ENCODE assay signal across 8 mouse cellular contexts in the genomic region with DNA sequence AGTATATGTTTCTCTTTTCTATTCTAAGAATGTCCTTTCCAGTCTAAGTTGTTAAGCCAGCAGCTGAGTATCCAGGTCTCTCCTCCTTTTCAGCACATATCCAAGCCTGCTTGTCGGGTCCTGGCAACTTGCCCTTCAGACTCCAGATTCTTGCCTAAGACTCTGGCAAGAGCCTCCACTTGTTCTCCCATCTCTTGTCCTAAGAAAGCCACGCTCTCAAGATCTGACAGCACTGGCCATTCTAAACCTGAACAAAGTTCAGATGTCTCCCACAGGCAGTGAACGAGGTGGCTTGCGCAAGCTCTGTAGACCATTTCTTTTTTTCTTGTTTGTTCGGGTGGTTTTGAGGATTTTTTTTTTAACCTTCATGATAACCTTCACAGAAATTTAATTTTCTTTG.
DNase-seq lines count a peak whose midpoint lies in the region; ATAC-seq and TF ChIP-seq lines count a peak whose summit lies in the region.

No protein-coding gene starts in this region.

- WGBS in midbrain, postnatal 0 days = 79% methylated on average over 5 of the region's 5 CpGs
- WGBS in midbrain, embryonic 14.5 days = 88% methylated on average over 5 of the region's 5 CpGs
- 41% methylated on average over 5 of the region's 5 CpGs for WGBS in kidney, adult 2 months

- DNase-seq in midbrain, postnatal 0 days (ENCODE audit: low spot score) = peak; percentile 48
- no peak for DNase-seq in midbrain, embryonic 14.5 days
- DNase-seq in gastrocnemius, adult 18-20 months (ENCODE audit: low spot score) = peak; percentile 86
- peak; percentile 91 for DNase-seq in kidney, adult 2 months
- no peak for DNase-seq in T-cell, adult 2 months (ENCODE audit: low spot score)

- no peak for ATAC-seq in midbrain, postnatal 0 days (ENCODE audit: low FRiP score)
- no peak for ATAC-seq in midbrain, embryonic 14.5 days (ENCODE audit: low FRiP score, low TSS enrichment)
- ATAC-seq in CD4-positive, CD25-positive, alpha-beta regulatory T cell, adult 4 months = no peak
- ATAC-seq in granulocyte monocyte progenitor cell, adult 5-6 weeks (replicated peaks; ENCODE audit: poor library complexity, severe bottlenecking) = no peak

- H3K9me3 ChIP-seq in midbrain, postnatal 0 days (ENCODE audit: low read length) = no peaks in the 10 kb centered on the region
- H3K9me3 ChIP-seq in midbrain, embryonic 14.5 days (ENCODE audit: control insufficient read depth, low read length) = no peaks in the 10 kb centered on the region

- no peaks in the 10 kb centered on the region for H3K27me3 ChIP-seq in midbrain, postnatal 0 days (ENCODE audit: insufficient read depth, low read length)
- no peaks in the 10 kb centered on the region for H3K27me3 ChIP-seq in midbrain, embryonic 14.5 days (ENCODE audit: control insufficient read depth, insufficient read depth, low read length)
- H3K27me3 ChIP-seq in kidney, adult 2 months (replicated peaks; ENCODE audit: control insufficient read depth, insufficient read depth, low read length) = no peaks in the 10 kb centered on the region
- H3K27me3 ChIP-seq in myocyte (ENCODE audit: control insufficient read depth, insufficient read depth, insufficient read length) = no peaks in the 10 kb centered on the region

- no peak overlapping the region for H3K4me3 ChIP-seq in midbrain, postnatal 0 days (ENCODE audit: low read depth, low read length)
- no peak overlapping the region for H3K4me3 ChIP-seq in midbrain, embryonic 14.5 days (replicated peaks; ENCODE audit: low read depth, low read length)
- no peak overlapping the region for H3K4me3 ChIP-seq in kidney, adult 2 months (ENCODE audit: insufficient read depth, low read depth, low read length)
- no peak overlapping the region for H3K4me3 ChIP-seq in myocyte

- no peak for TF ChIP-seq POLR2A in kidney, adult 2 months (IDR thresholded peaks at IDR 0.05; ENCODE audit: low read depth, low read length)
- no peak for TF ChIP-seq POLR2A in myocyte (IDR thresholded peaks at IDR 0.05; ENCODE audit: insufficient read length, low read depth)

- H3K79me2 ChIP-seq in myocyte (ENCODE audit: control insufficient read depth, insufficient read depth) = peaks cover 49% of the 10 kb centered on the region

- no peak overlapping the region for H3ac ChIP-seq in myocyte (ENCODE audit: control insufficient read depth, insufficient read length)

- no peak for TF ChIP-seq CTCF in midbrain, postnatal 0 days (IDR thresholded peaks at IDR 0.05)
- no peak for TF ChIP-seq CTCF in kidney, adult 2 months (conservative IDR thresholded peaks at IDR 0.05; ENCODE audit: insufficient read depth, insufficient read length, low read depth, low read length)

- H3K4me2 ChIP-seq in midbrain, postnatal 0 days (ENCODE audit: low read depth, low read length, poor library complexity, severe bottlenecking) = no peak overlapping the region
- H3K4me2 ChIP-seq in midbrain, embryonic 14.5 days (ENCODE audit: low read length) = no peak overlapping the region
- no peak overlapping the region for H3K4me2 ChIP-seq in myocyte (ENCODE audit: low read depth)

- H3K27ac ChIP-seq in midbrain, postnatal 0 days (ENCODE audit: low read depth, low read length) = no peak overlapping the region
- H3K27ac ChIP-seq in midbrain, embryonic 14.5 days (replicated peaks; ENCODE audit: low read depth, low read length) = no peak overlapping the region
- no peak overlapping the region for H3K27ac ChIP-seq in kidney, adult 2 months (ENCODE audit: insufficient read depth, low read depth, low read length)

- H3K4me1 ChIP-seq in midbrain, postnatal 0 days (ENCODE audit: insufficient read depth, low read length) = no peaks in the 10 kb centered on the region
- H3K4me1 ChIP-seq in midbrain, embryonic 14.5 days (ENCODE audit: control insufficient read depth, insufficient read depth, low read length) = peaks cover under 1% of the 10 kb centered on the region; the same call in 1 of the 2 replicates
- H3K4me1 ChIP-seq in kidney, adult 2 months (ENCODE audit: control insufficient read depth, insufficient read depth, low read length) = peaks cover 20% of the 10 kb centered on the region; the same call in 1 of the 2 replicates

- H3K36me3 ChIP-seq in midbrain, postnatal 0 days (ENCODE audit: insufficient read depth, low read length) = 0 out of 2 replicates have a peak, but pooled peaks cover 2% of the 10 kb centered on the region
- 0 out of 2 replicates have a peak, but pooled peaks cover 3% of the 10 kb centered on the region for H3K36me3 ChIP-seq in midbrain, embryonic 14.5 days (ENCODE audit: control insufficient read depth, insufficient read depth, low read length)
- H3K36me3 ChIP-seq in kidney, adult 2 months (ENCODE audit: control insufficient read depth, insufficient read depth, low read length) = no peaks in the 10 kb centered on the region
- no peaks in the 10 kb centered on the region for H3K36me3 ChIP-seq in myocyte (ENCODE audit: control insufficient read depth, insufficient read depth)

- H3K9ac ChIP-seq in midbrain, postnatal 0 days (replicated peaks; ENCODE audit: low read length, poor library complexity, severe bottlenecking) = no peak overlapping the region
- H3K9ac ChIP-seq in midbrain, embryonic 14.5 days (replicated peaks; ENCODE audit: low read length) = no peak overlapping the region

TF ChIP-seq in myocyte, 11 proteins besides CTCF, POLR2A, EP300 and RAD21:
- TF ChIP-seq USF1 (IDR thresholded peaks at IDR 0.05; ENCODE audit: low read depth) (no peak), MYOG (IDR thresholded peaks at IDR 0.05; ENCODE audit: control insufficient read depth in 1 of 3, insufficient read depth in 1 of 3, insufficient read length in 2 of 3, low read depth in 2 of 3) (peak in 1 of 3 experiments; percentile 32), TCF12 (IDR thresholded peaks at IDR 0.05; ENCODE audit: insufficient read depth, poor library complexity, severe bottlenecking) (no peak), MYOD1 (IDR thresholded peaks at IDR 0.05; ENCODE audit: control insufficient read depth in 1 of 3, insufficient read length in 2 of 3, low read depth in 2 of 3) (no peak), REST (IDR thresholded peaks at IDR 0.05; ENCODE audit: insufficient read depth, insufficient read length) (no peak), POLR2AphosphoS2 (IDR thresholded peaks at IDR 0.05; ENCODE audit: insufficient read length, low read depth) (no peak), MAX (IDR thresholded peaks at IDR 0.05; ENCODE audit: low read depth) (no peak), CEBPB (IDR thresholded peaks at IDR 0.05; ENCODE audit: insufficient read depth, poor library complexity, severe bottlenecking) (peak; percentile 85), SRF (IDR thresholded peaks at IDR 0.05; ENCODE audit: control insufficient read depth, insufficient read length, low read depth) (no peak)

Comparison
In these comparisons a context has a peak if more than half of its experiments do, and no peak if none do; other contexts are left out.
1. DNase-seq: peak in midbrain, postnatal 0 days (single experiment), gastrocnemius, adult 18-20 months (single experiment) and kidney, adult 2 months (single experiment); none in midbrain, embryonic 14.5 days (single experiment) and T-cell, adult 2 months (single experiment).